10 mouse cellular contexts compared by ENCODE assay signal in genomic region chr16:76958597-76959392, GRCm38 (mm10). TPM values are rescaled to one million over a fixed set of nuclear protein-coding genes. Genes with fewer than 3 reads are reported as not detected.
A peak's percentile ranks its signal among the peaks of the same experiment; 100 is the strongest.
DNase-seq lines count a peak whose midpoint lies in the region; ATAC-seq and TF ChIP-seq lines count a peak whose summit lies in the region.
"Had no signal": no experiment of that assay in that cellular context is flagged by ENCODE, and none has a peak within 500 bp of the region (broad histone marks: within the 10 kb centered on the region; RNA-seq: fewer than 3 reads in every experiment).

No protein-coding gene starts in this region.

- WGBS in hindbrain, embryonic 16.5 days: 72% methylated on average over 7 of the region's 7 CpGs

- no peaks in the 10 kb centered on the region for H3K79me3 ChIP-seq in C2C12 (ENCODE audit: low read depth)

- no peaks in the 10 kb centered on the region for H3K4me1 ChIP-seq in hindbrain, embryonic 16.5 days (ENCODE audit: control insufficient read depth, insufficient read depth, low read depth, low read length)
- H3K4me1 ChIP-seq: limb, embryonic 13.5 days had no signal

- intact Hi-C loops in left cerebral cortex, postnatal 14 days (cut with DNase I): loop anchor here (5.0 kb wide), 1 partner anchor 74 kb away; no protein-coding TSS in a partner anchor

- no peaks in the 10 kb centered on the region for H3K79me2 ChIP-seq in C2C12 (ENCODE audit: control insufficient read depth, insufficient read depth)
- H3K79me2 ChIP-seq in myocyte (ENCODE audit: control insufficient read depth, insufficient read depth): no peaks in the 10 kb centered on the region

- H3K4me3 ChIP-seq in C2C12 (ENCODE audit: insufficient read depth, poor library complexity, severe bottlenecking) (no peak overlapping the region), myocyte (no peak overlapping the region)
- H3K4me3 ChIP-seq in hindbrain, embryonic 16.5 days (ENCODE audit: low read length): no peak overlapping the region
- H3K4me3 ChIP-seq: limb, embryonic 13.5 days had no signal

- no peak for TF ChIP-seq POLR2A in myocyte (IDR thresholded peaks at IDR 0.05; ENCODE audit: insufficient read length, low read depth)

- H3K27me3 ChIP-seq in C2C12 (ENCODE audit: control insufficient read depth, insufficient read depth, insufficient read length) (no peaks in the 10 kb centered on the region), myocyte (ENCODE audit: control insufficient read depth, insufficient read depth, insufficient read length) (no peaks in the 10 kb centered on the region)
- no peaks in the 10 kb centered on the region for H3K27me3 ChIP-seq in hindbrain, embryonic 16.5 days (replicated peaks; ENCODE audit: control insufficient read depth, insufficient read depth, low read length)
- H3K27me3 ChIP-seq: limb, embryonic 13.5 days had no signal

- peak overlapping the region; percentile 65 for H3K4me2 ChIP-seq in myocyte (ENCODE audit: low read depth)
- no peak overlapping the region for H3K4me2 ChIP-seq in hindbrain, embryonic 16.5 days (ENCODE audit: low read length)
- H3K4me2 ChIP-seq: limb, embryonic 13.5 days had no signal

- no peak for ATAC-seq in hindbrain, embryonic 16.5 days

- no peaks in the 10 kb centered on the region for H3K36me3 ChIP-seq in C2C12 (ENCODE audit: control insufficient read depth, insufficient read depth)
- no peaks in the 10 kb centered on the region for H3K36me3 ChIP-seq in myocyte (ENCODE audit: control insufficient read depth, insufficient read depth)
- no peaks in the 10 kb centered on the region for H3K36me3 ChIP-seq in hindbrain, embryonic 16.5 days (ENCODE audit: control insufficient read depth, insufficient read depth, low read length)
- H3K36me3 ChIP-seq: limb, embryonic 13.5 days had no signal

- H3K27ac ChIP-seq in hindbrain, embryonic 16.5 days (ENCODE audit: low read depth, low read length): no peak overlapping the region
- H3K27ac ChIP-seq: limb, embryonic 13.5 days had no signal

- DNase-seq in R1 (ENCODE audit: low read depth, low spot score): peak; percentile 9
- peak; percentile 91 for DNase-seq in gonadal fat pad, adult 2 months (ENCODE audit: low read depth)
- DNase-seq in left cerebral cortex, postnatal 14 days (ENCODE audit: low spot score in 2 of 2): no peak
- no peak for DNase-seq in liver
- DNase-seq: kidney, adult 2 months; thymus, postnatal 36 days had no signal

- H3K9ac ChIP-seq in hindbrain, embryonic 16.5 days (ENCODE audit: low read depth, low read length): no peak overlapping the region
- H3K9ac ChIP-seq: limb, embryonic 13.5 days had no signal

- H3ac ChIP-seq in C2C12 (ENCODE audit: control insufficient read depth, insufficient read length, low read depth) (no peak overlapping the region), myocyte (ENCODE audit: control insufficient read depth, insufficient read length) (no peak overlapping the region)

- TF ChIP-seq CTCF in C2C12 (IDR thresholded peaks at IDR 0.05; ENCODE audit: control insufficient read depth, insufficient read depth, insufficient read length): no peak

- H3K9me3 ChIP-seq in hindbrain, embryonic 16.5 days (ENCODE audit: control insufficient read depth, low read length): no peaks in the 10 kb centered on the region
- H3K9me3 ChIP-seq: limb, embryonic 13.5 days had no signal

TF ChIP-seq in C2C12, 6 proteins besides CTCF, POLR2A, EP300 and RAD21:
- no peak for TF ChIP-seq USF1 (IDR thresholded peaks at IDR 0.05; ENCODE audit: low read depth)
- peak; percentile 29 for TF ChIP-seq MAX (IDR thresholded peaks at IDR 0.05)
- peak; percentile 52 for TF ChIP-seq FOSL1 (IDR thresholded peaks at IDR 0.05; ENCODE audit: insufficient read depth, low read length, poor library complexity, severe bottlenecking)
- TF ChIP-seq MYOG (IDR thresholded peaks at IDR 0.05; ENCODE audit: control insufficient read depth, extremely low read depth, insufficient read length): no peak
- peak; percentile 95 for TF ChIP-seq CEBPB (IDR thresholded peaks at IDR 0.05; ENCODE audit: low read depth)
- TF ChIP-seq MYOD1 (IDR thresholded peaks at IDR 0.05; ENCODE audit: control insufficient read depth, insufficient read length, low read depth): no peak

TF ChIP-seq in myocyte, 11 proteins besides CTCF, POLR2A, EP300 and RAD21:
- TF ChIP-seq E2F4 (IDR thresholded peaks at IDR 0.05; ENCODE audit: insufficient read depth): no peak
- TF ChIP-seq REST (IDR thresholded peaks at IDR 0.05; ENCODE audit: insufficient read depth, insufficient read length): no peak
- no peak for TF ChIP-seq USF1 (IDR thresholded peaks at IDR 0.05; ENCODE audit: low read depth)
- no peak for TF ChIP-seq SRF (IDR thresholded peaks at IDR 0.05; ENCODE audit: control insufficient read depth, insufficient read length, low read depth)
- peak; percentile 85 for TF ChIP-seq CEBPB (IDR thresholded peaks at IDR 0.05; ENCODE audit: insufficient read depth, poor library complexity, severe bottlenecking)
- TF ChIP-seq MYOG (IDR thresholded peaks at IDR 0.05; ENCODE audit: control insufficient read depth in 1 of 3, insufficient read depth in 1 of 3, insufficient read length in 2 of 3, low read depth in 2 of 3): no peak
- no peak for TF ChIP-seq TCF12 (IDR thresholded peaks at IDR 0.05; ENCODE audit: insufficient read depth, poor library complexity, severe bottlenecking)

RNA-seq across cellular contexts. Expression of gene Usp25, which starts 54.7 kb away (rescaled TPM):
- polyA plus RNA-seq in C2C12 (2012; fragmentation: generic; extraction: Trizol) (5.7 TPM), myocyte (2012; fragmentation: generic; extraction: Trizol) (7.5 TPM)
- polyA plus RNA-seq in gonadal fat pad, adult 2 months (2012; rRNA removed): 14.9 and 17.2 TPM in 2 replicates
- 10 to 100 TPM; 24.4 to 34.1 TPM for total RNA-seq in left cerebral cortex, postnatal 14 days (2021)
- 6.4 and 10.2 TPM in 2 replicates for polyA plus RNA-seq in hindbrain, embryonic 16.5 days (2015; fragmentation: Nextera tagmentation; extraction: Ambion mirVana)

Comparison
In these comparisons a context has a peak if more than half of its experiments do, and no peak if none do; other contexts are left out.
1. DNase-seq: peak in R1 (single experiment) and gonadal fat pad, adult 2 months (single experiment); none in left cerebral cortex, postnatal 14 days (0 of 2) and liver (single experiment).